Mouse (Mus musculus) mature B cell (primary cell): Measurements from ENCODE around the gene Herc2.
"Not testable (repeated sequence)": the region's sequence is repeated elsewhere in the genome, so short reads cannot be mapped to it uniquely, and the experiment has no call there.

Experiments
- in situ Hi-C: fragments of 300-500 bp; cut with MboI; formaldehyde crosslinking; loops from 2 replicates; pipeline ENCODE4 v1.14.3; 2019

The Herc2 gene

GRCm38 (mm10) chr7:56049831-56050321, at the start of gene Herc2:
Gene Herc2 (plus strand): TSS chr7:56050196.
- in situ Hi-C loops, result loop anchor here (10.0 kb wide), 1 partner anchor 85 kb away; the partner anchor contains the start of gene Nipa2

- in situ Hi-C loops, result no loop called here
These were observed 39.5 kb upstream of the Herc2 start for GRCm38 (mm10) chr7:56010318-56011017.

GRCm38 (mm10) chr7:56011018-56011333, 39.0 kb upstream of the Herc2 start:
- in situ Hi-C loops, result no loop called here

GRCm38 (mm10) chr7:56013261-56014001, 36.6 kb upstream of the Herc2 start:
- in situ Hi-C loops, result no loop called here

- in situ Hi-C loops, result not testable (repeated sequence)
These were observed 35.8 kb upstream of the Herc2 start for GRCm38 (mm10) chr7:56014002-56014702.

GRCm38 (mm10) chr7:56015172-56015571, 34.8 kb upstream of the Herc2 start:
- in situ Hi-C loops, result no loop called here

- in situ Hi-C loops, result no loop called here
These were observed 34.2 kb upstream of the Herc2 start for GRCm38 (mm10) chr7:56015837-56016236.

GRCm38 (mm10) chr7:56017761-56018160, 32.2 kb upstream of the Herc2 start:
- in situ Hi-C loops, result no loop called here

GRCm38 (mm10) chr7:56018446-56018971, 31.5 kb upstream of the Herc2 start:
- in situ Hi-C loops, result no loop called here

GRCm38 (mm10) chr7:56018972-56019929, 30.7 kb upstream of the Herc2 start:
- in situ Hi-C loops, result no loop called here

GRCm38 (mm10) chr7:56019930-56020253, 30.1 kb upstream of the Herc2 start, which contains the start of gene Nipa1:
Gene Nipa1 (minus strand): TSS chr7:56019954.
- in situ Hi-C loops, result no loop called here

GRCm38 (mm10) chr7:56023586-56023985, 26.4 kb upstream of the Herc2 start:
- in situ Hi-C loops, result no loop called here

GRCm38 (mm10) chr7:56042353-56042752, 7.6 kb upstream of the Herc2 start:
- in situ Hi-C loops, result loop anchor here (10.0 kb wide), 1 partner anchor 78 kb away; the partner anchor contains the start of gene Nipa2

- in situ Hi-C loops, result loop anchor here (10.0 kb wide), 1 partner anchor 79 kb away; the partner anchor contains the start of gene Nipa2
These were observed 6.3 kb upstream of the Herc2 start for GRCm38 (mm10) chr7:56043577-56044266.

GRCm38 (mm10) chr7:56044267-56044629, 5.7 kb upstream of the Herc2 start:
- in situ Hi-C loops, result loop anchor here (10.0 kb wide), 1 partner anchor 79 kb away; the partner anchor contains the start of gene Nipa2

GRCm38 (mm10) chr7:56047178-56047577, 2.8 kb upstream of the Herc2 start:
- in situ Hi-C loops, result loop anchor here (10.0 kb wide), 1 partner anchor 82 kb away; the partner anchor contains the start of gene Nipa2

- in situ Hi-C loops, result no loop called here
These were observed 503 bp downstream of the Herc2 start for GRCm38 (mm10) chr7:56050487-56050911.

GRCm38 (mm10) chr7:56052996-56053395, 3.0 kb downstream of the Herc2 start:
- in situ Hi-C loops, result no loop called here

GRCm38 (mm10) chr7:56055338-56055737, 5.3 kb downstream of the Herc2 start:
- in situ Hi-C loops, result no loop called here

- in situ Hi-C loops, result no loop called here
These were observed 14.9 kb downstream of the Herc2 start for GRCm38 (mm10) chr7:56064876-56065275.
